Mouse (Mus musculus) forebrain, postnatal 0 days (tissue): ENCODE results near the gene Pdia4. TPM values are rescaled to one million over a fixed set of nuclear protein-coding genes. Genes with fewer than 3 reads are reported as not detected.
"Not testable (repeated sequence)": the region's sequence is repeated elsewhere in the genome, so short reads cannot be mapped to it uniquely, and the experiment has no call there.

Experiments
- ATAC-seq: fragments of 200-750 bp; cut with Nextera tagmentation; 2 replicates; pipeline ENCODE4 v1.8.0; 2017; ENCODE audit warnings: mild to moderate bottlenecking, moderate library complexity
- DNase-seq: peaks from one replicate; pipeline ENCODE4 v3.0.0-alpha.2; 2015
- H3K27ac ChIP-seq: fragments of 300-500 bp; sonication (generic); 2 replicates; pipeline ENCODE4 v1.5.1; 2014; ENCODE audit warnings: low read depth, mild to moderate bottlenecking, antibody characterized with exemption, low read length, moderate library complexity, mixed read lengths
- H3K27me3 ChIP-seq: fragments of 300-500 bp; sonication (generic); 2 replicates; pipeline ENCODE4 v1.6.1; 2014; ENCODE audit warnings: mild to moderate bottlenecking, low read length, mixed read lengths; ENCODE audit not compliant: insufficient read depth
- H3K36me3 ChIP-seq: fragments of 300-500 bp; sonication (generic); 2 replicates; pipeline ENCODE4 v1.6.1; 2014; ENCODE audit warnings: mild to moderate bottlenecking, moderate library complexity; ENCODE audit not compliant: insufficient read depth
- H3K4me1 ChIP-seq: fragments of 300-500 bp; sonication (generic); 2 replicates; pipeline ENCODE4 v1.6.1; 2014; ENCODE audit warnings: antibody characterized with exemption; ENCODE audit not compliant: insufficient read depth
- H3K4me2 ChIP-seq: fragments of 300-500 bp; sonication (generic); 2 replicates; pipeline ENCODE4 v1.6.1; 2014; ENCODE audit warnings: low read depth, mild to moderate bottlenecking, moderate library complexity
- H3K4me3 ChIP-seq: fragments of 300-500 bp; sonication (generic); 2 replicates; pipeline ENCODE4 v1.5.1; 2014; ENCODE audit warnings: low read depth, low read length, mixed read lengths
- H3K9ac ChIP-seq: fragments of 300-500 bp; sonication (generic); 2 replicates; pipeline ENCODE4 v1.6.1; 2014; ENCODE audit warnings: mild to moderate bottlenecking
- H3K9me3 ChIP-seq: fragments of 300-500 bp; sonication (generic); 2 replicates; pipeline ENCODE4 v1.6.1; 2016; ENCODE audit warnings: low read length
- CTCF ChIP-seq: sonication (generic); IDR thresholded peaks from 2 replicates; pipeline ENCODE4 v1.5.1; 2016; ENCODE audit warnings: antibody characterized with exemption, control low read depth, low read depth
- WGBS: fragments of 180-500 bp; shearing (Covaris S2); extraction: QIAGEN DNeasy Blood & Tissue Kit; methylation state at CpG from one replicate; pipeline ENCODE4 v1.1.7; 2014; 5-methylcytosine and 5-hydroxymethylcytosine counted together
- polyA plus RNA-seq: library from polyadenylated mRNA; unstranded; fragments of >200 nt; fragmentation: Nextera tagmentation; extraction: Ambion mirVana; gene quantifications from 2 replicates; pipeline ENCODE4 v1.2.1, GENCODE M21; 2015
- total RNA-seq: library from RNA; depleted of rRNA; stranded (reverse); fragments of >200 nt; gene quantifications from 2 replicates; pipeline ENCODE4 v1.2.3, GENCODE M21; 2014; rRNA removed

Gene Pdia4
- total RNA-seq, result 97.7 and 104 TPM in 2 replicates
- polyA plus RNA-seq, result 70.5 and 83.7 TPM in 2 replicates

DNA sequence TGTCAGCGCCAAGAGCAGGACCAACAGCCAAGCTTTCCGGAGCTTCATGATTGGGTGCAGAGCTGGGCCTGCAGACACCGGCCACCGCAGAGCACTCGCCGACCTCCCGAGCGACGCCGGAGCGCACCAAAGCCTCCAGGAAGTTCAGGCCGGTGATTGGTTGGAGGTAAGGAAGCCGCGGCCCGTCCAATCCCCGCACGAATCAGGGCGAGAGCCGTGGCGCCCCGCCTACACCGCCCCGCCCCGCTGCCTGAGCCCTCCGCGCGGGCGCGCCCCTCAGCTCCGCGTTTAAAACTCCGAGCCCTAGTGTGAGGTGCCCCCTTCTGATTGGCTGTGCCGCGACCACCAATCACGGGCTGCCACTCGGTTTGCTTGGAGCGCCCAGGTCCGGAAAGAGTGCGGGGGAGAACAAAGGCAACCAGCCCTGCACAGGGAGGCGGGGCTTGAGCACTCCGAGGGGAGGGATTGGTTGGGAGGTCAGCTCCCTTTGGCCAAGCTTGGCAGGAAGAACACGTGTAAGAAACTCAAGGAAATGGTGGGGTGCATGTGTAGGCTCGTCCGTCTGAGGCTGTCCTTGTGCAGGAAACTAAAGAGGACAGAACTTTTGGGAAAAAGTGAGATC is at the start of gene Pdia4:
TSS of gene Pdia4 (minus strand) at position 174 of the 622 bp plus-strand sequence.
- Histone ChIP-seq H3K9me3 (no peaks in the 10 kb centered on the region), H3K9ac (peak within 1 kb of the TSS; percentile 72), H3K36me3 (peaks cover 13% of the 10 kb centered on the region; the same call in 1 of the 2 replicates), H3K4me2 (peak within 1 kb of the TSS; percentile 58), H3K27ac (peak within 1 kb of the TSS; percentile 90), H3K4me3 (peak within 1 kb of the TSS; percentile 80), H3K4me1 (peaks cover 23% of the 10 kb centered on the region), H3K27me3 (no peaks in the 10 kb centered on the region)
- TF ChIP-seq CTCF, result no peak
- WGBS, result 1% methylated on average over 44 of the region's 44 CpGs
- peak; percentile 99 for ATAC-seq
- peak; percentile 98 for DNase-seq

DNA sequence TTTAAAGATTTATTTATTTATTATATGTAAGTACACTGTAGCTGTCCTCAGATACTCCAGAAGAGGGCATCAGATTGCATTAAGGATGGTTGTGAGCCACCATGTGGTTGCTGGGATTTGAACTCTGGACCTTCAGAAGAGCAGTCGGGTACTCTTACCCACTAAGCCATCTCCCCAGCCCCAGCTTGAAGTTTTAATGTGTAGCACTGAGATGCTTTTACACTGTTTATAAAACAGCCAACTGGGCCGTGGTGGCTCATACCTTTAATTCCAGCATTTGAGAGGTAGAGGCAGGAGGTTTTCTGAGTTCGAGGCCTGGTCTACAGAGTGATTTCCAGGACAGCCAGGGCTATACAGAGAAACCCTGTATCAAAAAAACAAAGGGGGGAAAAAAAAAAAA is 44.5 kb upstream of the Pdia4 start:
- not testable (repeated sequence) for ATAC-seq, DNase-seq, H3K27ac ChIP-seq, H3K27me3 ChIP-seq, H3K9ac ChIP-seq, H3K9me3 ChIP-seq, H3K4me2 ChIP-seq, H3K4me1 ChIP-seq, H3K4me3 ChIP-seq
- 91% methylated on average over 3 of the region's 3 CpGs for WGBS
- peaks cover 28% of the 10 kb centered on the region for H3K36me3 ChIP-seq

DNA sequence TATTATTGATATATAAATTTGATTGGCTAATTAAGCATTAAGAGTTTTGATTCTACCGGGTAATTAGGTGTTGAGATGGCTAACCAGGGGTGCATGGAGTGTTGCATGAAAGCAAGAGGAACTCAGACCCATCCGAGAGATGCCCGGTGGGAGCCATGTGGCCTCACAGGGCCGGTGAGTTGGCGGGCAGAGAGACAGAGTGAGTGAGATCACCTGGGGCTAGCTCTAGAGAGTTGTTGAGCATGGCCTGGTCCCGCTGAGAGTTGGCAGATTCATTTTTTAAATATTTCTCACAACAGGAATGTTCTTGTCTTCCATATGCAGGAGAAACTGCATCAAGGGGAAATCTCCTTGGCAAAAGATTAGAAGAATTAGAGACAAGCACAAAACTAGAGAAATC is 44.0 kb upstream of the Pdia4 start:
- Histone ChIP-seq H3K4me3 (no peak overlapping the region), H3K9ac (no peak overlapping the region), H3K27me3 (no peaks in the 10 kb centered on the region), H3K4me1 (no peaks in the 10 kb centered on the region), H3K9me3 (no peaks in the 10 kb centered on the region), H3K4me2 (no peak overlapping the region), H3K36me3 (peaks cover 23% of the 10 kb centered on the region), H3K27ac (no peak overlapping the region)
- DNase-seq (no peak), ATAC-seq (no peak)
- TF ChIP-seq CTCF, result no peak
- 92% methylated on average over 6 of the region's 6 CpGs for WGBS

DNA sequence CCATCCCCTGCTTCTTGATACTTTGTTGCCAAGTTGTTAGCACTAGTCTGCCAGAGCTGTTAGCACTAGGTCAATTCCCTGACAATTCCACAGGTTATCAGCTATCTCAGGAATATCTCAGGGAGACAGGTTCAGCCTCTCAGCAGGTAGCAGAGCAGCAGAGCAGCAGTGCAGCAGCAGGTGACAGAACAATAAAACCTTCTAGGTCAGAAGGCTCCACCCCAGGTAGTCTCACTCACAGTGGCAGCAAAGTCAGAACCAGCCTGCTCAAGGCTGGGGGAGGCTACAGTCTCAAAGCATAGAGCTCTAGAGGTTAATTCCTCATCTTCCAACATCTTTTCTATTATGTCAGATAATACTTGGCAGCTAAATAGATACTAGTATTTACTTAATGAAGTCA is 32.5 kb upstream of the Pdia4 start:
- Histone ChIP-seq H3K27ac (no peak overlapping the region), H3K36me3 (peaks cover 10% of the 10 kb centered on the region)

DNA sequence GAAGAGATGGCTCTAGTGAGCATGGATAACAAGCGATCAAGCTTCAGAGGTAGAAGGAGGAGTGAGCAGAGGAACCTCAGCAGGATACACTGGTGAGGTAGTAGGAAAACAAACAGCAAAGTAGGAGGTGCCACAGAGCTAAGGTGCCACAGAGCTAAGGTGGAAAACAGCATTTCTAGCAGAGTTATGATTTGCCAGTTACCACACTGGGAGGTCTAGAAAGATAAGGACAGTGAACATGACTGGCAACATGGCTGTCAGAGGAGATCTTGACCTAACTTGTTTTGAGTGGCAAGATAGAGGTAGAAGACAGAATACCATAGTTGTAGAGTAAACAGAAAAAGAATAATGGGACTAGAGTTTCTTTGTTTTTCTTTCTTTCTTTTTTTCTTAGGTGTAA is 29.1 kb upstream of the Pdia4 start:
- Histone ChIP-seq H3K4me2 (no peak overlapping the region), H3K36me3 (peaks cover 14% of the 10 kb centered on the region), H3K9me3 (no peaks in the 10 kb centered on the region), H3K27ac (no peak overlapping the region), H3K9ac (no peak overlapping the region), H3K4me1 (peaks cover 6% of the 10 kb centered on the region), H3K27me3 (no peaks in the 10 kb centered on the region), H3K4me3 (no peak overlapping the region)
- DNase-seq (no peak), ATAC-seq (no peak)
- TF ChIP-seq CTCF, result no peak
- WGBS, result 92% methylated on average over 1 of the region's 1 CpGs

More for the DNA sequence above, 32.5 kb upstream of the Pdia4 start:
- H3K27me3 ChIP-seq, result no peaks in the 10 kb centered on the region
- no peak overlapping the region for H3K4me2 ChIP-seq
- no peak for TF ChIP-seq CTCF
- no peak for DNase-seq
- H3K9me3 ChIP-seq, result no peaks in the 10 kb centered on the region
- H3K4me1 ChIP-seq, result no peaks in the 10 kb centered on the region
- no peak overlapping the region for H3K9ac ChIP-seq
- H3K4me3 ChIP-seq, result no peak overlapping the region
- no peak for ATAC-seq

DNA sequence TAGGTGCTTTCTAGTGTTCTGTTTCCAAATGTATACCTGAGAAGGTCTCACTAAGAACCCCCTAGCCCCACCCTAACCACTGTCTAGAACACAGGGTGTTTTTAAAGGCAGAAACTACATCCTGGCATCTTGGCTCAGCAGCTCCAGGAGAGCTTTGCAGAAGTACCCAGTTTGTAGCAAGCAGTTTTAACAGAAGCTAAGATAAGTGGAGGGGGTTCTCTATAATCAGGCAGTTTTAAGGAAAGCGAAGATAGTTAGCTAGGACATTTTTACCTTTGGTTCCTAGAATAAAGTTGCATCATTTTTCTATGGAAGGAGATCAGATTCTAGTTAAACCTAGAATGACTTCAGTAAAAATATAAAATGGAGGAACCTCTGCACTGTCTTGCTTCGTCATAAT is 28.6 kb upstream of the Pdia4 start:
- no peak overlapping the region for H3K9ac ChIP-seq
- peaks cover 14% of the 10 kb centered on the region for H3K36me3 ChIP-seq
- no peak for DNase-seq
- H3K9me3 ChIP-seq, result no peaks in the 10 kb centered on the region
- no peak overlapping the region for H3K4me2 ChIP-seq
- no peak overlapping the region for H3K27ac ChIP-seq
- no peaks in the 10 kb centered on the region for H3K27me3 ChIP-seq
- ATAC-seq, result no peak
- H3K4me3 ChIP-seq, result no peak overlapping the region
- peaks cover 6% of the 10 kb centered on the region for H3K4me1 ChIP-seq
- TF ChIP-seq CTCF, result no peak
- over 99% methylated on average over 2 of the region's 2 CpGs for WGBS

DNA sequence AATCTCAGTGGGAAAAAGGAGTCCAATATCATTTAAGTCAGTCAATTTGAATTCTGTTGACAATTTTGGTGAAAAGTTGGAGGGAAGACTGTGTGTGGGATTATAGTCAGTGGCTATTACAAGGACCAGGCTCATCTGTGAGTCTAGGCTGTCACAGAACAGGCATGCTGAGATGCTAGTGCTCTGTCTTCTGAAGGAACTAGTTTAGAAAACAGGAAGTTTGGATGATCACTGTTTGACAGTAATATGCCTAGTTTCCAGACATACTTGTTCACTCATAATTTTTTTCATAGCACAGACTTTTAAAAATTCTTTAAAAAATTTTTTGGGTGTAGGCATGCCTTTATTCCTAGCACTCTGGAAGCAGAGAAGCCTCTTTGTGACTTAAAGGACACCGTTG is 27.8 kb upstream of the Pdia4 start:
- no peak for TF ChIP-seq CTCF
- Histone ChIP-seq H3K36me3 (peaks cover 14% of the 10 kb centered on the region; the same call in 1 of the 2 replicates), H3K9ac (no peak overlapping the region), H3K9me3 (no peaks in the 10 kb centered on the region), H3K27ac (no peak overlapping the region), H3K27me3 (no peaks in the 10 kb centered on the region), H3K4me1 (peaks cover 6% of the 10 kb centered on the region), H3K4me3 (no peak overlapping the region), H3K4me2 (no peak overlapping the region)
- ATAC-seq, result no peak
- DNase-seq, result no peak
- 94% methylated on average over 1 of the region's 1 CpGs for WGBS
